Mouse (Mus musculus): ENCODE measurements at regions not wholly inside any gene's neighbourhood (a gene's known extent, or its start where the extent isn't known, plus 50 kb on each side); places are given as distances from the start of the nearest gene placed in this dataset.

DNA sequence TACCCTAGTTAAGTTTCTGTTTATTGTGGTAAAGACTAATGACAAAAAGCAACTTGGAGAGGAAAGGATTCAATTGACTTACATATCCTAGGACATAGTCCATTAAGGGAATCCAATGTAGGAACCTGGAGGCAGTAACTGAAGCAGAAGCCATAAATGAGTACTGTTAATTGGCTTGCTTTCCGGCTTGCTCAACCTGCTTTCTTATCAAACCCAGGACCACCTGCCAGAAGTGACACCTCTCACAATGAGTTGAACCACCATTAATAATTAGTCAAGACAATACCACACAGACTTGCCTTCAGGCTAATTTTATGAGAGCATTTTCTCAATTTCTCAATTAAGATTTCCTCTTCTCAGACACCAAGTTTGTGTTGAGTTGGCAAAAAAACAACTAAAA, 148.8 kb downstream of the Ccser2 start:
- no peak for DNase-seq (ENCODE audit: low spot score)

DNA sequence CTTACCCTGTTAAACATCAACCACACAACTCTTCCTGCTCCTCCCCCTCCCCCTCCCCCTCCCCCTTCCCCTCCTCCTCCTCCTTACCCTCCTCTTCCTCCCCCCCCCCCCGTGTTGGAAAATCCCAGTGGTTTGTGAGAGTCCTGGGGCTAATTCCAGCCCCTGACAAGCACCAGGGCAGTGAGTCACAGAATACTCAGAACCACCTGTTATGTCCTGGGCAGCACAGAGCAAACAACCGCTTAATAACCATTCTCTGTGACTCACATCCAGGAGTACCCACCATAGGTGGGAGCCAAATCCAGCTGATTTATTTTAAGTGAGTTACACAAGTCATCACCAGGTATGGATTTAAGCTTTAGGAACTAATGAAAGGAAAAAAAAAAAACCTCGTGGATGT, 166.2 kb downstream of the Ccser2 start:
- DNase-seq (ENCODE audit: low spot score): no peak

GRCm38 (mm10) chr14:36799820-36800219, 168.8 kb downstream of the Ccser2 start:
- DNase-seq (ENCODE audit: low spot score): no peak

GRCm38 (mm10) chr14:36781882-36782281, 186.7 kb downstream of the Ccser2 start:
- DNase-seq (ENCODE audit: low spot score): no peak

GRCm38 (mm10) chr14:36778956-36779355, 189.6 kb downstream of the Ccser2 start:
- peak; percentile 3 for DNase-seq (ENCODE audit: low spot score)

GRCm38 (mm10) chr14:36774349-36774748, 194.2 kb downstream of the Ccser2 start:
- peak; percentile 4 for DNase-seq (ENCODE audit: low spot score)

- DNase-seq (ENCODE audit: low spot score): no peak
Measured at GRCm38 (mm10) chr14:36764377-36764776, 204.2 kb downstream of the Ccser2 start.

DNA sequence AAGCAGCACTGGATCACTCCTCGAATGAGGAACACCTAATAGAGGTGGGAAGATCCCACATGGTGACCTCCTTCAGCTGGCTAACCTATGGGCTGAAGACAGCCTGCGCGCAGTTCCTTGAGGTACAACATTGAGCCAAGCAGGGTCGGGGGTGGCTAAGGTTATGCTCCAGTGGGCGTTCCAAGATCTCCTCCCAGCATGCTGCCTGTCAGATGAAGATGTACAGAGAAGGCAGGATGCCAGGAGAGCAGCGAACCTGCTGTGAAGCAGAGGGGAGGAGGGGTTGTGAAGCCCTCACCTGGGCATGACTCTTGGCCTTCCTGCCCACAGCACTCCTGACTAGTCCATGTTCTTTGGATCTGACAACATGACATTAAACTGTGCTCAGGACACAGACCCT, 212.5 kb downstream of the Ccser2 start:
- no peak for DNase-seq (ENCODE audit: low spot score)

- DNase-seq (ENCODE audit: low spot score): no peak
Measured at GRCm38 (mm10) chr14:36748130-36748883, 220.3 kb downstream of the Ccser2 start.

DNA sequence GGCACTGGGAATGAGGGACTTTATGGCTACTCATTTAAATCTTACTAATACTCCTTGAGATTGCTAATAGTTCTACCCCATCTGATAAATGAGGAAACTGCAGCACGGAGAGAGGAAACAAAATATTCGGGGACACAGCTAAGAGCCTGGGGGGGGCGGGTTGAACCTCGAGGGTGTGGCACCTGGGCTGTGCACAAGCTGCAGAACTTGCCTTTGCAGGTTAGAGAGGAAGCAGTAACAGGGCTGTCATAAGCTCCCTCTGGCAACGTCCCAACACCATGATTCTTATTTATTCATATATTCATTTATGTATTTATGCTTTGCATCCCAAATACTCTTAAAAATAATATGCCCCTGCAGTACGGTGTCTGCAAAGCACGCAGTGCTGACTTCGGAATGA, 237.5 kb downstream of the Ccser2 start:
- DNase-seq (ENCODE audit: low spot score): no peak

- DNase-seq (ENCODE audit: low spot score): no peak
Measured at GRCm38 (mm10) chr14:36726092-36726491, 242.5 kb downstream of the Ccser2 start.

- no peak for DNase-seq (ENCODE audit: low spot score)
Measured at GRCm38 (mm10) chr14:36715684-36716083, 252.9 kb downstream of the Ccser2 start.

DNA sequence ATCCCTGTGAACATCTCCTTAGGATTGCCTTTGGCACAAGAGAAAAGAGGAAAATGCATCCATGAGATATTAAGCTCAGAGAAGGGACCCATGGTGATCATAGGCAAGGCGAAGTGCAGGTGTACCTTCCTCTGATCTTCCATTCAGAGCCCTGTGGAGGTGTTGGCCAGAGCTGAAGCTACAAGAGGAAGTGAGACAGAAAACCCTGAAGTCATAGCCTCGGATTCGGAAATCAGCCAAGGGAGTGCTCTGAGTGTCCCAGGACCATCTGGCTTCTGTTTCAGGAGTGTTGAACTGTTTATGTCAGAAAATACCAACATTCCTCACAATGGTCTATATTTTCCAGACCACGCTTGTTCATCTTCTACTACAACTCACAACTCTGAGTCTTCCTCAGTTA, 271.6 kb downstream of the Ccser2 start:
- no peak for DNase-seq (ENCODE audit: low spot score)

GRCm38 (mm10) chr14:36691958-36692357, 276.6 kb downstream of the Ccser2 start:
- no peak for DNase-seq (ENCODE audit: low spot score)

DNA sequence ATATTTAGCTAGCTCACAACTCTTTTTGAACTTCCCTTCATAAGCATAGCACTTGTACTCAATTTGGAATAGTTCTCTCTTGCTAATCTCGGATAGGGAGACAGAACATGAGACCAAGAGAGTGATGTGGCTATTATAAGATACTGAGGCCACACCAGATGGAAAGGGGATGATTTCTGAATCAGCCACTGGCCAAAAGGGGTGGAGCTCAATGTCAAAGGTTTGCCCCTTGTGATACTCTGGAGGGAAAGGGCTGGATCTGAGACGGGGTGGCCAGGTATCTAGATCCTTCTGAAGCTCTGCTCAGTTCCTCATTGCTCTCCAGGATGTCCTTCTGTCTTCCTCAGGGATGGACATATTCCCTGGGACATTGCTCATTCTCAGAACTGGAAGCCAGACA, 277.6 kb downstream of the Ccser2 start:
- DNase-seq (ENCODE audit: low spot score): no peak

DNA sequence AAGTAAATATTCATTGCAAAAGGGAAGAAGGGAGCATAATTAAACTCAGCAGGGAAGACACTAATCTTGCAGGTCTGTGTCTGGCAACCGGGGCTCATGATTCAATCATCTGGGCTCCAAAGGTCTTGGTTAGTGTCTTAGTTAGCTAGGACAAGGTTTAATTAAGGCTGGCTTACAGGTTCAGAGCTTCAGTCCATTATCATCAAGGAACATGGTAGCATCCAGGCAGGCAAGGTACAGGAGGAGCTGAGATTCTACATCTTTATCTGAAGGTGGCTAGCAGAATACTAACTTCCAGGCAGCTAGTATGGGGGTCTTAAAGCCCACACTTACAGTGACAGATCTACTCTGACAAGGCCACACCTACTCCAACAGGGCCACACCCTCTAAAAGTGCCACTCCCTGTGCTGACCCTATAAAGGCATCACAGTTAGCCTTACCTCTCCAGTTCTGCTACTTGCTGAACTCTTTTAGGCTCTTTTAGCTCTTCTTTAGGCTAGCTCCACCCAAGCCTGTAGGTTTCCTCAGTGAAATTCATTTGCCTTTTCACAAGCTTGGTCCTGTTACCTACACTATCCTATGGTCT, 309.8 kb downstream of the Ccser2 start:
- no peak for DNase-seq (ENCODE audit: low spot score)

DNA sequence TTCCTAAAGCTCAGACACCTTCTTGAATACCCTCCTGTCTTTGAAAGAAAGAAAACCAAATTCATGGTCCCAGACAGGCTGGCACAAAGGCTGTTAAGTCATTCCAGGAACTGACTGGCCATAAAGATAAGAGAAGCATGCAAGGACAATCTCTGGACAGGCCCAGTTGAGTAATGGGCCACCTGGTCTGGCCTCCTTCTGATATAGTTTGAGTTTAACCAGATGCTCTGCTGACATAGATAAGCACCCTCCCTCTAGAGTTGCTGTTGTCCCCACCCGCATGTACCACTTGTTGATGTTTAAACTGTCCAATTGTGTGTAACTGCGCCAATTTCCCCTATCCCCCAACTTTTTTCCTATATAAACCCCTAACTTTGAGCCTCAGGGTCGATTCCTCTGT, 310.4 kb downstream of the Ccser2 start:
- DNase-seq (ENCODE audit: low spot score): no peak

- no peak for DNase-seq (ENCODE audit: low spot score)
Measured at GRCm38 (mm10) chr14:36652982-36653557, 315.5 kb downstream of the Ccser2 start.

DNA sequence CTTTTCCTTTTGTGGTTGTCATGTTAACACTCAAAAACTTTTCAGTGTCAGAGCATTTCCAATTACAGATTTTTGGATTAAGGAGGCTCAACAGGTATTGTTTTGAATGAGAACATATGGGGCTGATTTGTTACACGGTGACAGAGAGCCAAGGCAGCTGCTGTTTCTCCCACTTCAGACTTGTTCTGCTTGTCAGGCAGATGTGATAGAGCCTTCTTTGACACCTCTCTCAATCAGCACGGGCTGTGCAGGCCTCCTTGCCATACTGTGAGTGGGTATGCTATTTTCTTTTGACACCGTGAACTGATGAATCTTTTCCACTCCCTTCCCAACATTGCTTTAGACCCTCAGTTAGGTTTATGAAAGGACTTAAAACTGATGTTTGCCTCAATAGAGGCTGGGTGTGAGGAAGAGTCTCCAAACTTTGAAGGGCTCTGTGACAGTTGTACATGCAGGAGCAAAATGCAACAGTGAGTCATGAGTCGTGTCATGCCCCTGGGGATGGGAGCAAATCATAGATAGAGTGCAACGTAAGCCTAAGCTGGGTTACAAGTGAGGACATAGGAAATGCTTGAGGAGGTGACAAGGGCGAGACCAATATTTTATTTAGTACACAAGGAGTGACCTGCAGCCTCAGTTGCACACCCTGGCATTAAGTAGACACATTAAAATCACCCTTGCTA, 317.4 kb downstream of the Ccser2 start:
- no peak for DNase-seq (ENCODE audit: low spot score)

- DNase-seq (ENCODE audit: low spot score): no peak
Measured at GRCm38 (mm10) chr14:36646649-36647048, 321.9 kb downstream of the Ccser2 start.

GRCm38 (mm10) chr14:36646237-36646636, 322.3 kb downstream of the Ccser2 start:
- DNase-seq (ENCODE audit: low spot score): no peak

- no peak for DNase-seq (ENCODE audit: low spot score)
Measured at GRCm38 (mm10) chr14:36624822-36625221, 343.8 kb downstream of the Ccser2 start.

- no peak for DNase-seq (ENCODE audit: low spot score)
Measured at GRCm38 (mm10) chr14:36624134-36624533, 344.4 kb downstream of the Ccser2 start.
